Mouse (Mus musculus): ENCODE data around the gene Sfrp4. TPM values are rescaled to one million over a fixed set of nuclear protein-coding genes. Genes with fewer than 3 reads are reported as not detected.

Sfrp4 gene
- polyA plus RNA-seq, 1 experiment from 2014 or later, result 1.4 TPM

- Histone ChIP-seq H3K9me3 (replicated peaks) (no peaks in the 10 kb centered on the region), H3K4me3 (no peak overlapping the region), H3K36me3 (no peaks in the 10 kb centered on the region), H3K27me3 (no peaks in the 10 kb centered on the region), H3K9ac (no peak overlapping the region), H3K4me1 (no peaks in the 10 kb centered on the region), H3K27ac (no peak overlapping the region), H3K4me2 (replicated peaks) (no peak overlapping the region)
- no peak for ATAC-seq (ENCODE audit: low FRiP score)
- 77% methylated on average over 2 of the region's 2 CpGs for WGBS
Observed at GRCm38 (mm10) chr13:19644225-19644624, 21.3 kb downstream of the Sfrp4 start.

GRCm38 (mm10) chr13:19649824-19650223, 26.9 kb downstream of the Sfrp4 start:
- H3K4me2 ChIP-seq (replicated peaks), result no peak overlapping the region
- 95% methylated on average over 2 of the region's 2 CpGs for WGBS
- H3K27ac ChIP-seq, result no peak overlapping the region
- H3K36me3 ChIP-seq, result no peaks in the 10 kb centered on the region
- H3K27me3 ChIP-seq, result no peaks in the 10 kb centered on the region
- H3K4me1 ChIP-seq, result no peaks in the 10 kb centered on the region
- no peak overlapping the region for H3K4me3 ChIP-seq
- no peak for ATAC-seq (ENCODE audit: low FRiP score)
- H3K9me3 ChIP-seq (replicated peaks), result no peaks in the 10 kb centered on the region
- H3K9ac ChIP-seq, result no peak overlapping the region

- Histone ChIP-seq H3K4me3 (no peak overlapping the region), H3K4me2 (replicated peaks) (no peak overlapping the region), H3K27me3 (no peaks in the 10 kb centered on the region), H3K36me3 (no peaks in the 10 kb centered on the region), H3K9ac (no peak overlapping the region), H3K9me3 (replicated peaks) (no peaks in the 10 kb centered on the region), H3K4me1 (no peaks in the 10 kb centered on the region), H3K27ac (no peak overlapping the region)
- no peak for ATAC-seq (ENCODE audit: low FRiP score)
- WGBS, result 90% methylated on average over 2 of the region's 2 CpGs
Observed at GRCm38 (mm10) chr13:19652405-19652804, 29.5 kb downstream of the Sfrp4 start.

GRCm38 (mm10) chr13:19668355-19669140, 45.6 kb downstream of the Sfrp4 start:
- H3K4me1 ChIP-seq, result no peaks in the 10 kb centered on the region
- no peak overlapping the region for H3K27ac ChIP-seq
- no peaks in the 10 kb centered on the region for H3K27me3 ChIP-seq
- H3K9me3 ChIP-seq (replicated peaks), result no peaks in the 10 kb centered on the region
- H3K9ac ChIP-seq, result no peak overlapping the region
- no peak for ATAC-seq (ENCODE audit: low FRiP score)
- no peaks in the 10 kb centered on the region for H3K36me3 ChIP-seq
- WGBS, result 77% methylated on average over 4 of the region's 4 CpGs
- H3K4me3 ChIP-seq, result no peak overlapping the region
- no peak overlapping the region for H3K4me2 ChIP-seq (replicated peaks)

- H3K27ac ChIP-seq, result no peak overlapping the region
- H3K4me1 ChIP-seq, result no peaks in the 10 kb centered on the region
- WGBS, result 84% methylated on average over 3 of the region's 3 CpGs
- no peak for ATAC-seq (ENCODE audit: low FRiP score)
- H3K9ac ChIP-seq, result no peak overlapping the region
- no peaks in the 10 kb centered on the region for H3K27me3 ChIP-seq
- no peaks in the 10 kb centered on the region for H3K36me3 ChIP-seq
- H3K4me3 ChIP-seq, result no peak overlapping the region
- no peaks in the 10 kb centered on the region for H3K9me3 ChIP-seq (replicated peaks)
- no peak overlapping the region for H3K4me2 ChIP-seq (replicated peaks)
Observed at GRCm38 (mm10) chr13:19674025-19674424, 51.1 kb downstream of the Sfrp4 start.

GRCm38 (mm10) chr13:19674601-19675000, 51.7 kb downstream of the Sfrp4 start:
- Histone ChIP-seq H3K9me3 (replicated peaks) (no peaks in the 10 kb centered on the region), H3K4me2 (replicated peaks) (no peak overlapping the region), H3K4me3 (no peak overlapping the region), H3K27me3 (no peaks in the 10 kb centered on the region), H3K9ac (no peak overlapping the region), H3K36me3 (no peaks in the 10 kb centered on the region), H3K4me1 (no peaks in the 10 kb centered on the region), H3K27ac (no peak overlapping the region)
- ATAC-seq (ENCODE audit: low FRiP score), result no peak

Other genes starting within 250 kb of the Sfrp4 start
- 143 and 156 TPM in 2 replicates for gene Stard3nl, start 227.3 kb upstream of the Sfrp4 start, polyA plus RNA-seq (2016; fragmentation: Nextera tagmentation; extraction: Ambion mirVana)
- 17.7 and 19.5 TPM in 2 replicates for gene Epdr1, start 3.2 kb upstream of the Sfrp4 start, polyA plus RNA-seq (2016; fragmentation: Nextera tagmentation; extraction: Ambion mirVana)
- not detected in 2 replicates for gene Nme8, start 74.7 kb downstream of the Sfrp4 start, polyA plus RNA-seq (2016; fragmentation: Nextera tagmentation; extraction: Ambion mirVana)
- gene Gpr141, start 201.2 kb downstream of the Sfrp4 start, polyA plus RNA-seq (2016; fragmentation: Nextera tagmentation; extraction: Ambion mirVana), result 0.10 TPM in 1 of 2 replicates, not detected in the other